Mouse (Mus musculus) C2C12 (cell line): ENCODE results near the gene Gse1.

Experiments used
- CEBPB ChIP-seq: IDR thresholded peaks from one replicate; pipeline ENCODE4 v1.6.1; 2011; ENCODE audit warnings: low read depth, mild to moderate bottlenecking, control low read depth, moderate library complexity
- CTCF ChIP-seq: IDR thresholded peaks from one replicate; pipeline ENCODE4 v1.5.1; 2011; ENCODE audit not compliant: control insufficient read depth, insufficient read depth, insufficient read length
- MAX ChIP-seq: IDR thresholded peaks from one replicate; pipeline ENCODE4 v1.6.1; 2011; ENCODE audit warnings: mild to moderate bottlenecking, control low read depth
- USF1 ChIP-seq: IDR thresholded peaks from one replicate; pipeline ENCODE4 v1.6.1; 2011; ENCODE audit warnings: low read depth, mild to moderate bottlenecking, control low read depth, moderate library complexity

DNA sequence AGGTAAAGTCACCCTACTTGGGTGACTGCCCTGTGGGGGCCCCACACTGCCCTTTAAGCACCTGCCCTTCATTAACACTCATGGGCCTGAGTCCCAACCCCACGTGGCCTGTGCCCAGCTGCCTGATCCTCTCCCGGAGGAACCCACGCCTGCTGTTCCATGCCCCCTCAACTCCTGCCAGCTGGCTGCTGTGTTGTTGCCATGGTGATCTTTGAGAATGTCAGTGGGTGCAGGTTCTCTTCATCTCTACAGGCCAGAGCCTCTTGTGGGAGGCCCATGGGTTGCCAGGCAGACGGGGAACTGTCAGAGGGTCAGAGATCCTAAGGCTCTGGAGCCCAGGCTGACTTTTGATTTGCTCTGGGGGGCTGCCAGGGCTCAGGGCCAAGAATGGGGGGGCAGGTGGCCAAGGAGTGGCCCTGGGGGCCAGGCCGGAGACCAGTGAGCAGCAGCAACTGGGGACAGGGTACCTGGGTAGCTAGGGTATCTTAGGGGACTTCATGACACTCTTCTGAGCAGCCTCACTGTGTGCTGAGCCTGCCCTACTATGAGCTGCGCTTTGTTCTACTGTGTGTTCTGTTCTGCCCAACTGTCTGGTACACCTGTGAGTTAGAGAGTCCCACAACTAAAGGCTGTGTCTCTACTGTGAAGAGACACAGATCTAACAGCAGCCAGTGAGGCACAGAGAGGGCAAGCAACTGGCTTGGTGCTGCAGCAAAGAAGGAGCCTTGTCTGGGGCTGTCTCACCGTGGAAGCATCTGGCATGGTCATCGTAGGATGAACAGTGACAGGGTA, 64.3 kb downstream of the Gse1 start:
- TF ChIP-seq CTCF = no peak
- TF ChIP-seq CEBPB = no peak
- TF ChIP-seq USF1 = no peak
- TF ChIP-seq MAX = no peak
